Mouse (Mus musculus) embryo, embryonic 11.5 days (tissue): ENCODE results near the gene Nacc2.
A peak's percentile ranks its signal among the peaks of the same experiment; 100 is the strongest.

Experiments
- DNase-seq: peaks from one replicate; pipeline ENCODE4 v3.0.0-alpha.2; 2012; ENCODE audit warnings: low read depth, low spot score

Nacc2 gene

DNA sequence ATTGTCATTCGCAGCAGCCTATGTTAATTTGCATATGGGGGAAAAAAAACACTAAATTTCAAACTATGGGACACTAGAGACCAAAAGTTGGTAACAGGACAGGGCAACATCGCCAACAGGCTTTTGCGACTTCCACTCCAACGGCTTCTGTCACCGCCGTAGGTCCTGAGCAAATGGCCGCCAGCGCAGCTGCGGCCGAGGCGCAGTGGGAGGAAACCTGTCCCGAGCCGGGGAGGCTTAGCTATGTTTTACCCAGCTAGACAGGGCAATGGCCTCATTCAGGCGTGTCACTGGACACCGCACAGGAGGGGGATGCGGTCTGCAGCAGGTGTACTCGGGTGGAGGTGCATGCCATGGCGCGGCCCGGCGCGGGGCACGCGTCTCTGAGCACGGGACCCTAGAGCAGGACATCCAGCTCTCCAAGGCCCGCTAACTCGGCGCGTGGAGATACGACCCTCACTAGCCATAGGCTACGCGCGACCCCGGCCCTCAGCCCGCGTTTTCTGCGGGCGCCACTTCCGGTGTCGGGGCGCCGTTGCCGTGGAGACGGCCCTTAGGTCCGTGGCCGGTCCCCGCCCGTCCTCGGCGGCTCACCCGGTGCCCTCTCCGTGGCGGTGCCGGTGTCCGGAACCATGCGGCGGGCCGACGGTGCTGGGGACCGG, 16.7 kb upstream of the Nacc2 start:
- DNase-seq = peak; percentile 53

GRCm38 (mm10) chr2:26139034-26139544, 16.1 kb upstream of the Nacc2 start:
- no peak for DNase-seq

DNA sequence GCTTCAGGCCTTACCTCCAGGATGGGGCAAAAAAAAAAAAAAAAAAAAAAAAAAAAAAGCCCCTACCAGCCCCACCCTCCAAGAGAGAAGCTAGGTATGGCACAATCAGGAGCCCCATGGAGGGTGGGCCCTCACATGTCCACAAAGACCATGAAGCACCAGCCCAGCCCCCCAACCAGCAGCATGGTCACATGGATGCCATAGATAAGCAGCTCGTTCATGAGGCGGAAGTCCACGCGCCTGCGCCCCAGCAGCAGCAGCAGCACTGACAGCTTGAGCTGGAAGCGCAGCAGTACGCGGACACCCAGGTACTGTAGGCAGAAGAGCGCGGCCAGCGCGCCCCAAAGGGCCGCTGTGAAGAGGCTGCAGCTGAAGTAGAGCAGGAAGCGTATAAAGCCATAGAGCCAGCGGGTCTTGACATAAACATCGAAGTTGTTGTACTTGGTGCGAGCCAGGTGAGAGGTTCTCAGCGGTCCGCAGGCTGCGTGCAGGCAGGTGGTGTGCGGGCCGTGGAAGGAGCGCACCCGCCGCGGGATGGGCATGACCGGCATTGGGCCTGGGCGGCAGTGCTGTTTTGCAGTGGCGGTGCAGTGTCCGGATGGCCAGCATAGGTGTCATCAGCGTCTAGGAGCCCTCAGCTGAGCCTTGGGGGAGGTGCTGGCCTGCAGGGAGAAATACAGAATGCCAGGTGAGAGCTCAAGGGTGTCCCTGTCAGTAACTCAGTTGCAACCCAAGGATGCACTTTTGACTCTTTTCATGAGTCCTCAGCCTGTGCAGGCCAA, 15.4 kb upstream of the Nacc2 start:
- no peak for DNase-seq

- DNase-seq = no peak
Measured at GRCm38 (mm10) chr2:26134591-26134990, 11.6 kb upstream of the Nacc2 start.

DNA sequence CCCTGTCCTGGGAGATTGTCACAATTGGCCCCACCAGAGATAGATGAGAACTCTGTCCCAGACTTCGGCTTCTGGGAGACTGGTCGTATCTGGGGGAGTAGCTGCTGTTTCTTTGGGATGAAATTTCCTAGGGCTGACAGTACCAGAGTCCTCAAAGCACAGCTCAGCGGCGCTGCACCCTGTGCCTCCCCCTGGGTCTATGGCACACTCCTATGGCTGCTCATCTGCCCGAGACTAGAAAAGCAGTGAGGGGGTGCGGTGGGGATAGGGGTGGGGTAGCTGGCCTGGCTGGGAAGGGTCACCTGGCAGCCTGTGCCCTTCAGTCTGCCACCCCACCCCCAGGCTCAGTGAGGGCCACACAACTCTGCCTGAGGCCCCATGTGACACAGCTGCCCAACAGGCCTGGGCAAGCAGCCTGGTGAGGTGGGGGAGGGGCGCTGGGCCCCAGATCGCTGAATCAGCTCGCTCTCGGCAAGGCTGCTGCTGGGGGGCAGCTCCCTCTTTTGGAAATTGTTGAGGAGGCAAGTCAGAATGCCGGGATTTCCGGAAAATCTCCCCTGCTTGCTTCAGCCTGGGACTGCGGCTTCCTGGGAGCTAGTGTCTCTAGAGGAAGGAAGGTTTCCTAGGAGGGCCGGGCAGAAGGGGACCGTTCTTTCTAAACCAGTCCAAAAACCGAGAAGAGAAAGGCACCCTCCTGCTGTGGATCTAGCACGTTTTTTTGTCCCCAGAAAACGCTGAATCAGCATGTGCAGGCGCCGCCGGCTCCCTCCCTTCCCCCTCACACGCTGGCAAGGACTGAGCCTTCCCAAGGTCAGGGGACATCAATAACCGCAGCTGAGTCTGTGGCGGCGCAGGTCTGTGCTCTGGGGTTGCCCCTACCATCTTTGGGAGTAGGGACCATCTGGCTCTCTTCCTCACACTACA, 9.9 kb upstream of the Nacc2 start:
- DNase-seq = peak; percentile 63

DNA sequence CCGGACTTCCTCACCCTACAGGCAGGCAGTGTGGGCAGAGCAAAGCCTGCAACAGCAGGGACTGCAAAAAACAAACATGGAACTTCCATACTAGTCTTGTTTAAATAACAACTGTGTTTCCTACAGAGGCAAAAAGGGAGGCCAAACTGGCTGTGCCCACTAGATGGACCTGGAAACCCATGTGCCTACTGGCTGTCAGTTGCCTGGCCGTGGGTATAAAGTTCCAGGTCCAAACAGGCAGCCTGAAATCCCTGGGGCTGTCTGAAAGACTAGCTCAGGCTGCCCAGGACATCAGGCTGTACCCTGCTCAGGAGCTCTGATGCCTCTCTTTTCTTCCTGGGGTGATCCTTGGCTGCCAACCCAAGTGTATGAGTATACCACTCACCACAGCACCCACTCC, 8.3 kb upstream of the Nacc2 start:
- DNase-seq = no peak

DNA sequence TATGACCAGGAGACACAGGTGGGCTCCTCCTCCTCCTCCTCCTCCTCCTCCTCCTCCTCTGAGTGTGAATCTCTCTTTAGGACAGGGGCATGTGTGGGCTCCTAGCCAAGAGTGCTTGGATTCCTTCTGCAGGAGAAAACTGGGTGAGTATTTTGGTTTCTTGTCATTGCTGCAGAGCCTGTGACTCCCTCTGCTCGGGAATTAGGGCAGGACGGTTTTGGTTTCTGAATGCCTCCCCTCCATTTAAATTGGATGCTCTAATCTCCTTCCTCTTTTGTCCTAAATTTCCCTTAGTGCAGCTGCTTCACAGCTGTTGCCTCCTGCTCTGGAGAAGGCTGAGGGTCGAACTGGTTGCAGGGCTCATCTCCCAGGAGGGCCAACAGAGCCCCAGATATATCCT, 6.9 kb upstream of the Nacc2 start:
- DNase-seq = no peak

- DNase-seq = no peak
Measured at GRCm38 (mm10) chr2:26129346-26129745, 6.3 kb upstream of the Nacc2 start.

- DNase-seq = no peak
Measured at GRCm38 (mm10) chr2:26122171-26123078, 595 bp downstream of the Nacc2 start.

- no peak for DNase-seq
Measured at GRCm38 (mm10) chr2:26121541-26122083, 1.4 kb downstream of the Nacc2 start.

GRCm38 (mm10) chr2:26119626-26120025, 3.4 kb downstream of the Nacc2 start:
- no peak for DNase-seq

GRCm38 (mm10) chr2:26119310-26119592, 3.8 kb downstream of the Nacc2 start:
- no peak for DNase-seq

GRCm38 (mm10) chr2:26118584-26119309, 4.3 kb downstream of the Nacc2 start:
- no peak for DNase-seq

DNA sequence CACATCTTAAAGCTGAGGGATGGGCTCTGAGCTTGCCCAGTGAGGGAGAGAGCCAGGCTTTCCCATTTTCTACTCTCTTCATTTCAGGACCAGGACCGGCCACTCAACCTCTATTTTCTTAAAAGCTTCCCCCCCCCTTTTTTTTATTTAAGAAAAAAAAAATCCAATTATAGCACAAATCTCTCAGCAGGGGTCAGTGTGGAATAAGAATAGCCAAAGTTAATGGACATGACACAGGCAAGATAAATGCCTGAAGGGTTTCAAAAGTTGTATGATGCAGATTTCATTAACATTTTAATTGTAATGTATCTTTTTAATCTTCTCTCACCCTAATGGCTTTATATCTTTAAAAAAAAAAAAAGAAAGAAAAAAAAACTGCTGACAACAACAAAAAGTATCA, 5.4 kb downstream of the Nacc2 start:
- no peak for DNase-seq

- DNase-seq = no peak
Measured at GRCm38 (mm10) chr2:26116550-26116949, 6.5 kb downstream of the Nacc2 start.

- DNase-seq = no peak
Measured at GRCm38 (mm10) chr2:26115215-26115614, 7.8 kb downstream of the Nacc2 start.

- DNase-seq = no peak
Measured at GRCm38 (mm10) chr2:26108237-26108636, 14.8 kb downstream of the Nacc2 start.

DNA sequence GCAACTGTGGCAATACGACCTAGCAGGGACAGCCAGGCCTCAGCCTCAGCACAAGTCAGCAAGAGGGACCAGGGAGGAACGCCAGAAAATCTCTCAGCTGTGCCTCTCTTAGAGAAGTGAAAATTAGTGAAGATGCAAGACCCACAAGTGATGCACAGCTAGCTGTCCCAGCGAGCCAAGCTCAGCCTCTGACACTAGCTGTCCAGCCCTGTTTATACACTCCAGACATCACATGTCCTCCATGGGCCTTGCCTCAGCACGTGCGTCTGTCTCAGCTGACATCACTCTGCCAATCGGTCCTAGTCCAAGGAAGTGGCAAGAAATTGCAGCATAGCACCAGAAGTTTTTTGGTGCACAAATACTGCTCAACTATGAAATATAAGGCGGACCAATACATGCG, 16.0 kb downstream of the Nacc2 start:
- no peak for DNase-seq

GRCm38 (mm10) chr2:26106233-26106632, 16.8 kb downstream of the Nacc2 start:
- no peak for DNase-seq

GRCm38 (mm10) chr2:26100296-26100695, 22.7 kb downstream of the Nacc2 start:
- DNase-seq = no peak
